Mouse (Mus musculus) olfactory bulb, adult 2 months (tissue): ENCODE results near the gene Cx3cl1. TPM values are rescaled to one million over a fixed set of nuclear protein-coding genes. Genes with fewer than 3 reads are reported as not detected.

Source experiments
- H3K27ac ChIP-seq: fragments of 200-500 bp; 2 replicates; pipeline ENCODE4 v1.5.1; 2012; ENCODE audit warnings: low read depth, low read length; ENCODE audit not compliant: insufficient read depth
- H3K4me1 ChIP-seq: fragments of 200-500 bp; 2 replicates; pipeline ENCODE4 v1.6.1; 2012; ENCODE audit warnings: low read length; ENCODE audit not compliant: control insufficient read depth, insufficient read depth
- H3K4me3 ChIP-seq: fragments of 200-500 bp; 2 replicates; pipeline ENCODE4 v1.5.1; 2012; ENCODE audit warnings: mild to moderate bottlenecking, low read depth, low read length, moderate library complexity; ENCODE audit not compliant: insufficient read depth
- CTCF ChIP-seq: fragments of 200-500 bp; IDR thresholded peaks from 2 replicates; pipeline ENCODE4 v1.5.1; 2012; ENCODE audit warnings: low read depth, mild to moderate bottlenecking, low read length, moderate library complexity; ENCODE audit not compliant: insufficient read depth
- POLR2A ChIP-seq: fragments of 200-500 bp; IDR thresholded peaks from 2 replicates; pipeline ENCODE4 v1.6.1; 2012; ENCODE audit warnings: mild to moderate bottlenecking, low read depth, low read length, moderate library complexity; ENCODE audit not compliant: insufficient read depth
- WGBS: fragments of 180-500 bp; shearing (Covaris S2); methylation state at CpG from one replicate; pipeline ENCODE4 v1.1.7; 2018; 5-methylcytosine and 5-hydroxymethylcytosine counted together
- polyA plus RNA-seq: library from polyadenylated mRNA; stranded (reverse); fragments of >200 nt; gene quantifications from 2 replicates; pipeline ENCODE4 v1.2.4, GENCODE M21; 2012; ENCODE audit warnings: low replicate concordance; ENCODE audit not compliant: missing spikeins, insufficient read depth, insufficient read length

Cx3cl1 gene
- not detected in 2 replicates for polyA plus RNA-seq

DNA sequence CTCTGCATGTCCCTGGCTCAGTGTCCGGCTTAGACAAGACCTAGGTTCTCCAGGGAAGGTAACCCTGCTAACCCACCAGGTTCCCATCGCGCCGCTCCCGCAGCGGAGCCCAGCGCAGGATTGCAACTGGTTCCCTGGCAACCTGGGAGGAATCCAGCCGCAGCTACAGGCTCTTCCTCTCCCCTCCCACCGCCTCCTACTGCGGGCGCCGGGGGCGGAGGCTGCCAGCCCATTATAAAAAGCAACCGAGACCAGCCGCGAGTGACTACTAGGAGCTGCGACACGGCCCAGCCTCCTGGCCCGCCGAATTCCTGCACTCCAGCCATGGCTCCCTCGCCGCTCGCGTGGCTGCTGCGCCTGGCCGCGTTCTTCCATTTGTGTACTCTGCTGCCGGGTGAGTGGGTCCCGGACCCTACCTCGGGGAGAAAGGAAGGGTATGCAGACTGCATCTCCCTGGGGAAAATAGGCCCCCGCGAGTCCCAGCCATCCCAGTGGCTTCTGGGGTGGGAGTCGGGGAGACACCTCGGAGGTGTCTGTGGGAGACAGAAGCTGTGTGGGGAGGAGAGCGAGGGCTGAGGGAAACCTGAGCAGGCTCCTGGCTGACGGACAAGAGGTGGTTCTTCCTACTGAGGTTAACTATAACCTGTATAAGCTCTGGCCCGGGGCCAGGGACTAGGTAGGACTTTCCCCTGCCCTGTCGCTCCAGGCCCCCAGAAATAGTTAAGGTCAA lies at the start of gene Cx3cl1:
TSS of gene Cx3cl1 (plus strand) at position 69 of the 730 bp plus-strand sequence.
- Histone ChIP-seq H3K4me3 (peak within 1 kb of the TSS; percentile 83), H3K4me1 (peaks cover 14% of the 10 kb centered on the region), H3K27ac (peak within 1 kb of the TSS; percentile 97)
- peak; percentile 99 for TF ChIP-seq POLR2A
- TF ChIP-seq CTCF: 0 out of 2 replicates have a peak, but pooled peaks have one; percentile 10
- WGBS: 2% methylated on average over 38 of the region's 38 CpGs

DNA sequence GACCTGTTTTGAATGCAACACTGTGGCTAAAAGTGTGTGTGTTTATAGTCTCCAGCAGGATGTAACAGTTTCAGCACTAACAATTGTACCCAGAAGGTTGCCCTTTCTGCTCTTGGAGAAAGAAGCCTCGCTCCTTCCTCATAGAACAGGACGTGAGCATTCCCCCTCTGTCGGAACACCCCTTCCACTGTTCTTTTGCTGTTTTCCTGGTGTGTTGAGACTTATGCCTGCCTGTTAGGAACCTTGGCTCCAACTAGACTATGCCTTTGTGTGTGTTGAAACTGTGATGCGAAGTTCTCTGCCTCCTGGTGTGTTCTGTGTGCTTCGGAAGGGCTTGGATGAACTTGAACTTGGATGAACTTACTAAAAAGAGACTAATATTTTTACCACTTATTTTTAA lies 45.8 kb upstream of the Cx3cl1 start:
- no peak for TF ChIP-seq CTCF
- no peak for TF ChIP-seq POLR2A
- no peak overlapping the region for H3K4me3 ChIP-seq
- peaks cover 7% of the 10 kb centered on the region for H3K4me1 ChIP-seq
- H3K27ac ChIP-seq: no peak overlapping the region
- 65% methylated on average over 5 of the region's 5 CpGs for WGBS

GRCm38 (mm10) chr8:94729301-94729700 lies 42.5 kb upstream of the Cx3cl1 start:
- Histone ChIP-seq H3K4me1 (peaks cover 7% of the 10 kb centered on the region), H3K27ac (0 out of 2 replicates have a peak overlapping the region, but pooled peaks have one; percentile 21), H3K4me3 (no peak overlapping the region)
- 35% methylated on average over 4 of the region's 4 CpGs for WGBS
- TF ChIP-seq CTCF (no peak), POLR2A (no peak)

GRCm38 (mm10) chr8:94733821-94734465 lies 37.9 kb upstream of the Cx3cl1 start:
- WGBS: 77% methylated on average over 5 of the region's 5 CpGs
- Histone ChIP-seq H3K4me3 (no peak overlapping the region), H3K27ac (no peak overlapping the region), H3K4me1 (peaks cover 7% of the 10 kb centered on the region)
- no peak for TF ChIP-seq CTCF
- no peak for TF ChIP-seq POLR2A

DNA sequence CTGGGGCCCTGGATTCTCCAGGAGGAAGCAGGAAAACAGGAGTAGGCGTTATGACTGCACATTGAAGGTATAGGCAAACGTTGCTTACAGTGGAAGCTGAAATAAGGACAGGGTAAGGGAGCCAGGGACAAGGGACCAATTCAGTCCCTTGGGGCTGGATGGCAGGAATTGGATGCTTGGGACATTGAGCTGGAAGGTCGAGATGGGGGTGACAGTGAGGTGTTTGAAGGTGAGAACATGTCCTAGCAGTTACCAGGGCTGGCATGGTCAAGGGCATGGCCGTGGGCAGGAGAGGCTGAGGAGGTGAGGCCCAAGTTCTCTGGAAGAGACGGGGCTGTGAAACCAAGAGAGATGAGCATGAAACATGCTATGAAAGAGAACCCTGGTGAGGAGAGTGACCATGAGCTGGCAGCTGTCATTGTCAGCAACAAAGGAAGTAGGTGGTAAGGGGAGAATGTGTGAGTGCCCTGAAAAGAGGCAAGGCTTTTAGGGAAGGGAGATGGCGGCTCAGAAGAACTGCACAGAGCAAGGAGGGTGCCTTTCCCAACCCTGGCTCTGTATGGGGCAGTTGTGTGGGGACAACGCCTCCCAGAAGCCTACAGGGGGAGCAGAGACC lies 37.0 kb upstream of the Cx3cl1 start:
- no peak overlapping the region for H3K27ac ChIP-seq
- WGBS: 80% methylated on average over 7 of the region's 7 CpGs
- no peak overlapping the region for H3K4me3 ChIP-seq
- H3K4me1 ChIP-seq: peaks cover 7% of the 10 kb centered on the region
- TF ChIP-seq CTCF (no peak), POLR2A (no peak)

GRCm38 (mm10) chr8:94735426-94736094 lies 36.2 kb upstream of the Cx3cl1 start:
- Histone ChIP-seq H3K27ac (no peak overlapping the region), H3K4me3 (no peak overlapping the region), H3K4me1 (peaks cover 4% of the 10 kb centered on the region; the same call in 1 of the 2 replicates)
- TF ChIP-seq POLR2A: no peak
- TF ChIP-seq CTCF: no peak
- 66% methylated on average over 5 of the region's 5 CpGs for WGBS

DNA sequence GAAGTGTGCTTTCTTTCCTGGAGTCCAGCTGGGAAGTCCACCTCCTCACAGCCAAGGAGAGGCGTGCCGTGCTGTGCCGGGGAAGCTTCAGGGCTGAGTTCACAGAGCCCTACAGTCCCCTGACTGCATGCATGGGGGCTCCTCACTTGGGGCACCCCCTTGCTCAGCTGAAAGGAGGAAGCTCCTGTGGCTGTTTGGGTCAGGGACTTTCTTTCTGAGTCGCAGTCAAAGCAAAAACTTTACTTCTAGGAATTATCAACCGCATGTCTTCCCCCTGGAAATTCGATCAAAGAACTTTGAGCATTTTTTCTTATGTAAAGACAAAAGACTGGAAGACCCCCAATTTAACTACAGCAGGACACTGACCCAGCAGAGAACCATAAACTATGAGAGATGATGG lies 32.0 kb upstream of the Cx3cl1 start:
- Histone ChIP-seq H3K27ac (no peak overlapping the region), H3K4me3 (no peak overlapping the region), H3K4me1 (peaks cover 4% of the 10 kb centered on the region; the same call in 1 of the 2 replicates)
- TF ChIP-seq POLR2A (no peak), CTCF (no peak)
- 63% methylated on average over 6 of the region's 6 CpGs for WGBS

- H3K4me3 ChIP-seq: no peak overlapping the region
- 87% methylated on average over 3 of the region's 3 CpGs for WGBS
- no peak for TF ChIP-seq CTCF
- no peak for TF ChIP-seq POLR2A
- peaks cover 4% of the 10 kb centered on the region; the same call in 1 of the 2 replicates for H3K4me1 ChIP-seq
- no peak overlapping the region for H3K27ac ChIP-seq
Observed at GRCm38 (mm10) chr8:94740591-94740990, 31.2 kb upstream of the Cx3cl1 start.
